Mouse (Mus musculus): ENCODE results near the gene Usp29. TPM values are rescaled to one million over a fixed set of nuclear protein-coding genes. Genes with fewer than 3 reads are reported as not detected.
A peak's percentile ranks its signal among the peaks of the same experiment; 100 is the strongest.

The Usp29 gene
- polyA plus RNA-seq, 1 experiment from 2014 or later = 7.4 TPM

- Histone ChIP-seq H3K36me3 (replicated peaks) (no peaks in the 10 kb centered on the region), H3K27ac (0 out of 2 replicates have a peak overlapping the region, but pooled peaks have one; percentile 4), H3K27me3 (ENCODE audit: poor library complexity, severe bottlenecking) (no peaks in the 10 kb centered on the region), H3K4me1 (peaks cover 10% of the 10 kb centered on the region; the same call in 1 of the 2 replicates), H3K4me3 (no peak overlapping the region), H3K9me3 (no peaks in the 10 kb centered on the region)
- WGBS = 70% methylated on average over 9 of the region's 9 CpGs
- no peak for DNase-seq (ENCODE audit: extremely low spot score, low spot score)
These were observed 68.9 kb downstream of the Usp29 start for GRCm38 (mm10) chr7:6799105-6799805.

DNA sequence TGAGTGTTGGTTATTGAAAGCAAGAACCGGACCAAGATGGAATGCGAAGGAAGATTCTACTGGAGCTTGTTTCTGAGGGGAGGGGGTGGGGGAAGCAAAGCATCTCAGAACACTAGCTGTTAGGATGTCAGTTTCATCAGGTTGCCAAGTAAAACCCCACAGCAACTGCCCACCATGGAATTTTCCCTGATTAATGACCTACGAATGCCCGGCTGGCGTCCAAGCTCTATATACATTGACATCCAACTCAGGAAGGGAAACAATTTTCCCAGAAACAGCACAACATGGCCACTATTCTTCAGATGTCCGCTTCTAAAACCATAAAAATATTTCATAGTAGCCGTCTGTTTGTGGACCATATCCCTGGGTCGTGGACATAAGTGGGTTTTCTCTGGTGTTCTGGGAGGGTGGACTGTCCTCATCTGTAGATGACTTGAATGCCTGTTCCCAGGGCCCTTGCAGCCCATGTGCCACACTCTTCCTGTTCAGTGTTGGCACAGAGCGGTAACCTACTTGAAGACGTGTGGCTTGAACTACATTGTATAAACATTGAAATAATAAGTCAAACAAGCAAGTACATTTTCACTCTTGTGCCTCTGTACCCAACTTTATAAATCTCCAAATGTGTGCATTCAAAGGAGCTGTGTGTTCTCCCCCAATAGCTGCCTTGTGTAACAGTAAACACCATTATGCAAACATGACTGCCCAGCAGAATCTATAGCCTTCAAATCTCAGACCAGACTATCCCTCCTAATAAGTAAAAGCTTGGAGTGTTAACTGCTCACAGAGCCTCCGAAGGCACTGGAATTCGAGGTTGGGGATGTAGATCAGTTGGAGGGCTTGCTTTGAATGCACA lies 70.4 kb downstream of the Usp29 start:
- no peak for DNase-seq (ENCODE audit: extremely low spot score, low spot score)
- no peak overlapping the region for H3K27ac ChIP-seq
- WGBS = 90% methylated on average over 12 of the region's 12 CpGs

DNA sequence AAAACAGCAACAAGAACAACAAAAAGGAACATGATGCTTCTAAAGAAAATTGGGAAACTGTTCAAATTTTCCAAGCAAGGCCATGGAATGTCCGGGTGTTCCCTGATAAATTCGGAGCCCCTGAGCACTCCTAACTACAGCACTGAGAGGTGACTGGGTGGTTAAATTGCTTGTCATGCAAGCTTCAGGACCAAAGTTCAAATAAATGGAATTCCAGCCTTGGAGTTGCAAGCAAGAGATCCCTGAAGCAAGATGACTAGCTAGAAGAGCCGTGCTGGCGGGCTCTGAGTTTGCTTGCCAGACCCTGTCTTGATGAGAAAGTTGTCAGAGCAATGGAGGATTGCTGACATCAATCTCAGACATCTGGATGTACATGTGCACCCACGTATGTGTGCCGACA lies 71.3 kb downstream of the Usp29 start:
- Histone ChIP-seq H3K36me3 (replicated peaks) (no peaks in the 10 kb centered on the region), H3K27me3 (ENCODE audit: poor library complexity, severe bottlenecking) (no peaks in the 10 kb centered on the region), H3K4me1 (peaks cover 10% of the 10 kb centered on the region; the same call in 1 of the 2 replicates), H3K9me3 (no peaks in the 10 kb centered on the region), H3K4me3 (no peak overlapping the region), H3K27ac (no peak overlapping the region)
- no peak for DNase-seq (ENCODE audit: extremely low spot score, low spot score)
- WGBS = 90% methylated on average over 6 of the region's 6 CpGs

More for the DNA sequence above, 70.4 kb downstream of the Usp29 start:
- Histone ChIP-seq H3K27me3 (ENCODE audit: poor library complexity, severe bottlenecking) (no peaks in the 10 kb centered on the region), H3K4me3 (no peak overlapping the region), H3K9me3 (no peaks in the 10 kb centered on the region), H3K36me3 (replicated peaks) (no peaks in the 10 kb centered on the region), H3K4me1 (peaks cover 10% of the 10 kb centered on the region; the same call in 1 of the 2 replicates)

- H3K4me3 ChIP-seq = no peak overlapping the region
- H3K4me1 ChIP-seq = peaks cover 60% of the 10 kb centered on the region
- peaks cover 8% of the 10 kb centered on the region for H3K27me3 ChIP-seq (ENCODE audit: poor library complexity, severe bottlenecking)
- peak overlapping the region; percentile 72; the same call in 1 of the 2 replicates for H3K27ac ChIP-seq
- peak; percentile 77 for DNase-seq (ENCODE audit: extremely low spot score, low spot score)
- 33% methylated on average over 3 of the region's 3 CpGs for WGBS
- H3K36me3 ChIP-seq (replicated peaks) = no peaks in the 10 kb centered on the region
- no peaks in the 10 kb centered on the region for H3K9me3 ChIP-seq
These were observed 80.2 kb downstream of the Usp29 start for GRCm38 (mm10) chr7:6810556-6810955.

DNA sequence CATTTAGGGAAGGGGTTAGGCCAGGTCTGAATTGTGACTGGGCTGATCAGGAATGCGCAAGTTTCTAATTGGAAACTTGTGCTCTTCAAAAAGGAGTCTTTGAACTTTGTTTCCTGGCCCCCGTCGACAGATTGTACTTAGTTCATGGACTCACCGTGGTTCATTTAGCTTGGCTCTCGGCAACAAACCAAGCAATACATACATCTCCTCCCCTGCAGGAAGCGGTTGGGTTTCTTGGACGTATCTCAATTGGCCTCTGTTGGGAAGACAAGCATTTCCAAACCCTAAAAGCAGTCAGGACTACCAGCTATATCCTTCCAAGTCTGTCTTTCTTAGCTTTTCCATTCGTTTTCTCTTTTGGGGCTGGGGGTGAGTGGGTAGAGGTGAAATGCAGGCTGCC lies 84.6 kb downstream of the Usp29 start:
- H3K27me3 ChIP-seq (ENCODE audit: poor library complexity, severe bottlenecking) = peaks cover 28% of the 10 kb centered on the region
- H3K4me3 ChIP-seq = no peak overlapping the region
- WGBS = 22% methylated on average over 8 of the region's 8 CpGs
- no peaks in the 10 kb centered on the region for H3K9me3 ChIP-seq
- H3K36me3 ChIP-seq (replicated peaks) = no peaks in the 10 kb centered on the region
- peak overlapping the region; percentile 60 for H3K27ac ChIP-seq
- H3K4me1 ChIP-seq = peaks cover 61% of the 10 kb centered on the region
- no peak for DNase-seq (ENCODE audit: extremely low spot score, low spot score)

- H3K27ac ChIP-seq = no peak overlapping the region
- no peak overlapping the region for H3K4me3 ChIP-seq
- no peak for DNase-seq (ENCODE audit: extremely low spot score, low spot score)
- H3K9me3 ChIP-seq = no peaks in the 10 kb centered on the region
- no peaks in the 10 kb centered on the region for H3K36me3 ChIP-seq (replicated peaks)
- peaks cover 41% of the 10 kb centered on the region for H3K27me3 ChIP-seq (ENCODE audit: poor library complexity, severe bottlenecking)
- H3K4me1 ChIP-seq = peaks cover 43% of the 10 kb centered on the region
- WGBS = 95% methylated on average over 5 of the region's 5 CpGs
These were observed 86.5 kb downstream of the Usp29 start for GRCm38 (mm10) chr7:6816706-6817376.

DNA sequence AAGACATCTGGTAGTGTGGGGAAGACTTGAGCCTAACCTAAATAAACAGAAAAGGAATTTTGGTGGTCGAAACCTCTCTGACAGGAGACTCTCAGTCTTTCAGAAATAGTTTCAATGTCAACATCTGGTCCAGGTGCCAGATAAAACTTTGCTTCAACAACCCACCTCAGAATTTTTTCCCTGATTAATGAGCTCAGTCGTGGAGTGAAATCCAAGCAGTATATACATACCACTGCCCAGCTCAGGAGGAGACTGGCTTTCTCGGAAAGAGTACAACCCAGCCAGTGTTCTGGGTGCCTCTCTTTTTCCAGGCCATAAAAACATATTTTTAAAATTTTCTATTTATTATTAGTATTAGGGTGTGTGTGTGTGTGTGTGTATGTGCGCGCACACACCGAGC lies 89.9 kb downstream of the Usp29 start:
- Histone ChIP-seq H3K36me3 (replicated peaks) (no peaks in the 10 kb centered on the region), H3K27me3 (ENCODE audit: poor library complexity, severe bottlenecking) (peaks cover 40% of the 10 kb centered on the region), H3K9me3 (no peaks in the 10 kb centered on the region), H3K4me3 (no peak overlapping the region), H3K27ac (no peak overlapping the region), H3K4me1 (peaks cover 33% of the 10 kb centered on the region)
- no peak for DNase-seq (ENCODE audit: extremely low spot score, low spot score)
- 90% methylated on average over 6 of the region's 6 CpGs for WGBS

- H3K36me3 ChIP-seq (replicated peaks) = no peaks in the 10 kb centered on the region
- WGBS = 42% methylated on average over 4 of the region's 4 CpGs
- H3K27me3 ChIP-seq (ENCODE audit: poor library complexity, severe bottlenecking) = peaks cover 29% of the 10 kb centered on the region
- H3K4me1 ChIP-seq = peaks cover 25% of the 10 kb centered on the region
- H3K9me3 ChIP-seq = no peaks in the 10 kb centered on the region
- no peak overlapping the region for H3K27ac ChIP-seq
- no peak for DNase-seq (ENCODE audit: extremely low spot score, low spot score)
- H3K4me3 ChIP-seq = no peak overlapping the region
These were observed 92.3 kb downstream of the Usp29 start for GRCm38 (mm10) chr7:6822633-6823032.

- no peak for DNase-seq (ENCODE audit: extremely low spot score, low spot score)
- H3K27ac ChIP-seq = no peak overlapping the region; the same call in 1 of the 2 replicates
- 38% methylated on average over 2 of the region's 2 CpGs for WGBS
- no peak overlapping the region for H3K4me3 ChIP-seq
- H3K36me3 ChIP-seq (replicated peaks) = no peaks in the 10 kb centered on the region
- H3K9me3 ChIP-seq = no peaks in the 10 kb centered on the region
- peaks cover 26% of the 10 kb centered on the region for H3K27me3 ChIP-seq (ENCODE audit: poor library complexity, severe bottlenecking)
- H3K4me1 ChIP-seq = peaks cover 25% of the 10 kb centered on the region
These were observed 93.3 kb downstream of the Usp29 start for GRCm38 (mm10) chr7:6823673-6824072.

DNA sequence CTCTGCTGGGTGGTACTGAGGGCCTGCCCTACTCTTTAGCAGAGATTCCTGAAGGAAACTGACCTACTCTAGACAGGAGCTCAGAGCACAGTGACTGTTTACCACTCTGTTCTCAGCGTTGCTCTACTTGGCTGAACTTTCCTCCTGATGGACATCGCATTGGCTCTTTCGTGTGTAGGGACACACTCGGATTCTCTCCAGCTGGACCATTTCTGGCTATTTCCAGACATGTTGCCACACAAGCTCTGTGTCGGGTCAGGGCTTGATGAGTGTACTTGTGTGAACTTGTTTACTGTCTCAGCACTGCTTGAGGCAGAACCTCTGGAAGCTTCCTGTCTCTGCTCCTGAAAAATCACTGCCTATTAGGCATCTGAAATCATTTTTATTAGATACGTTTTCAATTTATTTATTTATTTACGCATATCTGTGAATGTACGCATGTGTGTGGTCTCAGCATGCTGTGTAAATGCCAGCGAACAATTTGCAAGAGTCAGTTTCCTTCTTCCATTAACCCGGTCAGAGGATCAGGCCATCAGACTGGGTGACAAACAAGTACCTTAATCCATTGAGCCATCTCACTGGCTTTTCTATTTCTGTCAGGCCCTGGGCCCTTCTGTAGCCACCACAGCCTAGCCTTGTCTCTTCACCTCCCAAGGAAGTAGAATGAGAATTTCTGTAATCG lies 95.7 kb downstream of the Usp29 start:
- DNase-seq (ENCODE audit: extremely low spot score, low spot score) = no peak
- no peaks in the 10 kb centered on the region for H3K9me3 ChIP-seq
- no peak overlapping the region for H3K27ac ChIP-seq
- WGBS = 91% methylated on average over 11 of the region's 11 CpGs
- H3K4me3 ChIP-seq = no peak overlapping the region
- 0 out of 2 replicates have a peak, but pooled peaks cover 15% of the 10 kb centered on the region for H3K27me3 ChIP-seq (ENCODE audit: poor library complexity, severe bottlenecking)
- no peaks in the 10 kb centered on the region for H3K36me3 ChIP-seq (replicated peaks)
- H3K4me1 ChIP-seq = peaks cover 34% of the 10 kb centered on the region

DNA sequence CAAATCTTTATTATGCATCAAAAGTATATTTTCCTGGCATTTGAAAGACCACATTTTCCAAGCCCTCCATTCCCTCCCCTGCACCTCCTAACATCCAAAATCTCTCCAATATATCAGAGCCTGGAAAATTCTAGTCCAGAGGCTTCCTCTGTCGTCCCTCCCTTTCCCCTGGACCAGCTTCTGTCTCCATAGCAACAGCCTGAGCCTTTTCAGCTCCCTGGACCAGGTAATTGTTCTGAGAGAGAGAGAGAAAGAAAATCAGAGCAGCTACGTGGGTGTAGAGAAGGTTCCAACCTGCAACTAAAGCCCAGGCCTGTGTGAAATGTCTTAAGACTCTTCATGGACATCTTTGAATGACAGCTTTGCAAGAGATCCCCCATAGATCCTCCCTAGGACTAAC lies 98.8 kb downstream of the Usp29 start:
- H3K36me3 ChIP-seq (replicated peaks) = no peaks in the 10 kb centered on the region
- DNase-seq (ENCODE audit: extremely low spot score, low spot score) = no peak
- no peak overlapping the region for H3K4me3 ChIP-seq
- 3% methylated on average over 2 of the region's 2 CpGs for WGBS
- peaks cover 13% of the 10 kb centered on the region for H3K4me1 ChIP-seq
- H3K9me3 ChIP-seq = no peaks in the 10 kb centered on the region
- no peaks in the 10 kb centered on the region for H3K27me3 ChIP-seq (ENCODE audit: poor library complexity, severe bottlenecking)
- no peak overlapping the region for H3K27ac ChIP-seq

DNA sequence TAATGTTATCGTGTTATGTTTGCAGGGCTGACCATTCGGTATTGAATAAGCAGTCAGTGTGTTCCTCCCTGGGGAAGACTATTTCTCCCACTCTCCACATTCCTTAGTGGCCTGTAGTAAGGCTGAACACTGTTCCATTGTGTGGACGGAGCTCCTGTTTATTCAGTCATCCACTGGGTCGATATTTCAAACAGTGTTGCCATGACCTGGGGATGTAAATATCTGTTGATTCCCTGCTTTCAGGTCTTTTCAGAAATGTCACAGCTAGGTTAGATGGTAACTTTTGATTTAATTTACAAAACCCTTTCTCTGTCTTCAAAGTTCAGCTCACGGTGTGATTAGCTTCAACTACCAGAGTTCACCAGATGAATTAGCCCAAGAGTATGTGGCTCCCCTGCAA lies 104.6 kb downstream of the Usp29 start:
- DNase-seq (ENCODE audit: extremely low spot score, low spot score) = no peak
- Histone ChIP-seq H3K4me3 (no peak overlapping the region), H3K4me1 (peaks cover 20% of the 10 kb centered on the region), H3K27me3 (ENCODE audit: poor library complexity, severe bottlenecking) (no peaks in the 10 kb centered on the region), H3K27ac (peak overlapping the region; percentile 81), H3K9me3 (no peaks in the 10 kb centered on the region), H3K36me3 (replicated peaks) (no peaks in the 10 kb centered on the region)
- 65% methylated on average over 5 of the region's 5 CpGs for WGBS
